Mouse (Mus musculus) kidney, adult 2 months (tissue): Measurements from ENCODE around the gene Nedd4.

Experiments used
- CTCF ChIP-seq: fragments of 200-500 bp; conservative IDR thresholded peaks from 2 replicates; pipeline ENCODE4 v1.5.1; 2011; ENCODE audit warnings: low read depth, mild to moderate bottlenecking, control low read depth, low read length, moderate library complexity, mixed read lengths; ENCODE audit not compliant: insufficient read depth, insufficient read length
- POLR2A ChIP-seq: fragments of 200-500 bp; IDR thresholded peaks from one replicate; pipeline ENCODE4 v1.6.1; 2011; ENCODE audit warnings: low read depth, low read length, control low read depth

GRCm38 (mm10) chr9:72637243-72637642 lies 24.9 kb upstream of the Nedd4 start:
- TF ChIP-seq CTCF (no peak), POLR2A (no peak)
